Mouse (Mus musculus): Measurements from ENCODE around the gene Cherp.

Gene Cherp

GRCm38 (mm10) chr8:72470684-72471083 lies 4.3 kb downstream of the Cherp start:
- in situ Hi-C loops (cut with MseI, MboI), result no loop called here

- in situ Hi-C loops (cut with MseI, MboI), result no loop called here
Observed at GRCm38 (mm10) chr8:72469984-72470383, 5.0 kb downstream of the Cherp start.

GRCm38 (mm10) chr8:72469243-72469642 lies 5.8 kb downstream of the Cherp start:
- in situ Hi-C loops (cut with MseI, MboI), result no loop called here

- in situ Hi-C loops (cut with MseI, MboI), result no loop called here
Observed at GRCm38 (mm10) chr8:72464211-72464610, 10.8 kb downstream of the Cherp start.

- in situ Hi-C loops (cut with MseI, MboI), result no loop called here
Observed at GRCm38 (mm10) chr8:72459881-72460533, 15.0 kb downstream of the Cherp start.

GRCm38 (mm10) chr8:72458457-72458856 lies 16.6 kb downstream of the Cherp start:
- in situ Hi-C loops (cut with MseI, MboI), result no loop called here

GRCm38 (mm10) chr8:72457806-72458205 lies 17.2 kb downstream of the Cherp start:
- in situ Hi-C loops (cut with MseI, MboI), result no loop called here

GRCm38 (mm10) chr8:72455317-72455716 lies 19.7 kb downstream of the Cherp start:
- in situ Hi-C loops (cut with MseI, MboI), result no loop called here

- in situ Hi-C loops (cut with MseI, MboI), result no loop called here
Observed at GRCm38 (mm10) chr8:72453904-72454303, 21.1 kb downstream of the Cherp start.

GRCm38 (mm10) chr8:72451516-72451915 lies 23.5 kb downstream of the Cherp start:
- in situ Hi-C loops (cut with MseI, MboI), result no loop called here

- in situ Hi-C loops (cut with MseI, MboI), result no loop called here
Observed at GRCm38 (mm10) chr8:72445071-72445470, 30.0 kb downstream of the Cherp start.

- in situ Hi-C loops (cut with MseI, MboI), result no loop called here
Observed at GRCm38 (mm10) chr8:72443994-72444350, 31.1 kb downstream of the Cherp start.

GRCm38 (mm10) chr8:72443338-72443993 lies 31.6 kb downstream of the Cherp start, which contains the start of the genes Calr3 and 1700030K09Rik:
Calr3 (minus strand) TSS chr8:72443870.
1700030K09Rik (plus strand) TSS chr8:72443880.
- in situ Hi-C loops (cut with MseI, MboI), result no loop called here

GRCm38 (mm10) chr8:72438248-72439015 lies 36.6 kb downstream of the Cherp start:
- in situ Hi-C loops (cut with MseI, MboI), result no loop called here

- in situ Hi-C loops (cut with MseI, MboI), result no loop called here
Observed at GRCm38 (mm10) chr8:72434952-72435351, 40.1 kb downstream of the Cherp start.

- in situ Hi-C loops (cut with MseI, MboI), result no loop called here
Observed at GRCm38 (mm10) chr8:72429676-72430075, 45.4 kb downstream of the Cherp start.

- in situ Hi-C loops (cut with MseI, MboI), result no loop called here
Observed at GRCm38 (mm10) chr8:72422926-72423325, 52.1 kb downstream of the Cherp start.

- in situ Hi-C loops (cut with MseI, MboI), result no loop called here
Observed at GRCm38 (mm10) chr8:72421362-72422335, 53.4 kb downstream of the Cherp start, which contains the start of gene Eps15l1. Eps15l1 (minus strand) TSS chr8:72421460.

- in situ Hi-C loops (cut with MseI, MboI), result no loop called here
Observed at GRCm38 (mm10) chr8:72420571-72421361, 54.3 kb downstream of the Cherp start.

GRCm38 (mm10) chr8:72418073-72418472 lies 57.0 kb downstream of the Cherp start:
- in situ Hi-C loops (cut with MseI, MboI), result no loop called here

Measured in mouse trophoblast stem cell (cell line).